Mouse (Mus musculus) thymus, postnatal 10 days (tissue): ENCODE results near the gene Klf2.
A peak's percentile ranks its signal among the peaks of the same experiment; 100 is the strongest.

Source experiments
- DNase-seq, 2 experiments: peaks; one replicate each; pipeline ENCODE4 v3.0.0; 2021; ENCODE audit warnings: low spot score in 2 of 2

Gene Klf2

DNA sequence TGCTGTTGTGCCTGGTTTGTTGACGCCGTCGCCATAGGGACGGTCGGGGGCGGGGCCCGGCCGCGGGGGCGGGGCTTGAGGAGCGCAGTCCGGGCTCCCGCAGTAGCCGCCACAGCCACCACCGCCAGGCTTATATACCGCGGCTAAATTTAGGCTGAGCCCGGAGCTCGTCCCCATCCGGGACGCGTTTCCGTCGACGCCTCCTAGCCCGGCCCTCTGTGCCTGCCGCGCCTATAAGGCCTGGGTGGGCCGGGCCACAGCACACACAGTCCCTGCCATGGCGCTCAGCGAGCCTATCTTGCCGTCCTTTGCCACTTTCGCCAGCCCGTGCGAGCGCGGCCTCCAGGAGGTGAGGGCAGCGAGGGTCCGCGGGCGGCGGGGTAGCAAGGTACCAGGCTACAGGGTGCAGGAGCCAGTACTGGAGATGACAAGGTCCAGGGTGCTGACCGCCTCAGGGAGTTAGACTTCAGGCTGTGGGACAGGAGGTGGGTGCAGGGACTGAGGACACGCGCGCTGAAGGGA is at the start of gene Klf2:
TSS of gene Klf2 (plus strand) at position 233 of the 522 bp plus-strand sequence.
- peak; percentile 86 to 91 for DNase-seq

DNA sequence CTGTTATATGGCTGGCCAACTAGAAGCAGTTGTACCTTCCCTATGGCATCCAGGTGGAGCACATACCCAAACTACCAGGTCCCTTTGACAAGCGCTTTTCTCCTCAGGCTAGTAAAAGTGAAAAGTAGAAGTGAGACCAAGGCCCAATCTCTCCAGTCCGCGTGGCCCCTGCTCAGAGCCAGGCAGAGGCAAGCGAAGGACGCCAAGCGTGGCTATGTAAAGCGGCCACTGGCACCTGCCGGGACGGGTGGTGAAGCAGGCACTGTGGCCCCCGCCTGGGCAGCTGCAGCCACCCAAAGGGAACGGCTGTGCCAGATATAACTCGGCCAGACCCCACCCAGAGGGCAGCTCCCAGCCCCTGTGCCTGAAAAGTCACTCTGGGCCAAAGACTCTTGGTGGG is 48.2 kb upstream of the Klf2 start:
- no peak for DNase-seq

DNA sequence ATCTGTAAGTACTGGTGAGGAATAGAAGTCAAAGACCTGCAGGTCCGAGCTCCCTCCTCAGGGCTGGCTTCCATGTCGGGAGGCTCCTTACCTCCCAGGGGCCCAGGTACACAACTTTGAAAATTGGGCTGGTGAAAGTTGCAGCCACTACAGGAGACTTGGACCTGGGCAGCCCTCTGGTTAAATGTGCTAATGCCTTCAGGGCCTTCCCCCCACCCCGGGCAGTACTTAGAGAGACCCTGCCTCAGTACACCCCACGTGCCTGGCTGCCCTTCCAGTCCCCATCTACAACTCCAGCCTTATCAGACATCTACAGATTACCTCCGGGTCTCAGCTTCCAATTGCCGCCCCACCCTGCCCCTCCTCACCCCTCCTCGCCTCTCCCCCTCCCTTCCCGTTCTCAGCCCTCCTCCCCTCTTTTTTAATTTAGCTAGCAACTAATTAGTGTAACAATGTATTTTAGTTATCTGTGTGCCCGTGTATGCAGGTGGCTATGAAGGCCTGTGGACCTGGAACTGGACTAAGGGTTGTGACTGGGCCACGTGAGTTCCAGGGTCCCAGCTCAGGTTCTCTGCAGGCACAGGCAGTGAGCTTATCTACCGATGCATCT is 47.7 kb upstream of the Klf2 start:
- no peak for DNase-seq

DNA sequence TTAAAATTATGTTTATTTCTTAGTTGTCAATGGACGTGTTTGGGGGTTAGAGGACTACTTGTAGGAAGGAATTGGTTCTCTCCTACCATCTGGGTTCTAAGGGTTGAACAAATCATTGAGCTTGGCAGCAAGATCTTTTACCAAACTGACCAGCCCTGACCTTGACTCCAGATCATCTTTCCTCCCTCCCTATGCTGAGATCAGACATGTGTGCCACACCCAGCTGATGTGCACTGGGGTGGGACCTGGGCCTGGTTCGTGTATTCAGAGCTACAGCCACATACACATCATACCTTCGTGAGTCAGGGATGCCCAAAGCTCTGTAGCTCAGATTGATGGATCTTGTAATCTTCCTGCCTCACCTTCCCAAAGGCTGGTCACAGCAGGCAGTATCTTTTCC is 47.1 kb upstream of the Klf2 start:
- DNase-seq = no peak

DNA sequence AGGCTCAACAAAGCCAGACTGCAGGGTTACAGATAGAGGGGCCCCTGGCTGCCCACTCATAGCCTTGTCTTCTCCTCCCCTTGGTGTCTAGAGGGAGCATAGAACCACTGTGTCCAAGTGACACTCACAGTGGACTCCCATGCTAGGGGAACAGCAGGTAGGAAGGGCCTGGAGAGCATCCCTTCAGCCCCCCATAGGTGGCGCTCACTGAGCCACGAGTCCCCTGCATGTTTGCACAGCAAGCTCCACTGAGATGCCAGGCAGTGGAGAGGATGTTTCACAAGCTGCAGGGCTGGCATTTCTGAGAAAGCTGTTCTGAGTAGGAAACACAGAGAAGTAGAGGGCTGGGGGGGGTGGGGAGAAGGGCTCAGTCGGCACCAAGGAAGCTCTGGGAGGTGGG is 46.5 kb upstream of the Klf2 start:
- DNase-seq = peak; percentile 75 to 83

DNA sequence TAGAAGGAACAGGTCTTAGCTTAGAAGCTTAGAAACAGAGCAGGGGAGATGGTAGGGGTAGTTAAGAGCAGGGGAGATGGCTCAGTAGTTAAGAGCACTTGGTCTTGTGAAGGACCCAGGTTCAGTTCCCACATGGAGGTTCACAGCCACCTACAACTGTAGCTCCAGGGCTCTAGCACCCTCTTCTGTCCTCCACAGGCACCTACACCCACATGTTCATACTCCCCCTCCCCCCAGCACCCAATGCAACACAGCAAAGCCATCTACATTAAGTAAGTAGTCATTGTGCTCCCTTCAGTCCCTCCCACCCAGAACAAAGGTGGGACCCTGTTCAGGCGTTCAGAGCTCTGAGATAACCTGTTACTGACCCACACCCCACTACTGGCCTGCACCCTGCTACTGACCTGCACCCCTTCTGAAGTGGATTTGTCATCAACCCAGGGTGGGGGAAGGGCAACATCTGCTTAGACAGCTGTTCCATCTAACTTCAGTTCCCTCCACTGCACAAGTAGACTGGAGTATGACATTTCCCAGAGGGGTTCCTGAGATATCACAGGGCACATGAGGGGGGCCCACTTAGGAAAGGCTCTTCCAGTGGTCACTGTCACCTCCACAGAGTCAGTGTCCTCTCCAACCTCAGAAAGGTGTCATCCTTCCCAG is 45.6 kb upstream of the Klf2 start:
- no peak for DNase-seq

DNA sequence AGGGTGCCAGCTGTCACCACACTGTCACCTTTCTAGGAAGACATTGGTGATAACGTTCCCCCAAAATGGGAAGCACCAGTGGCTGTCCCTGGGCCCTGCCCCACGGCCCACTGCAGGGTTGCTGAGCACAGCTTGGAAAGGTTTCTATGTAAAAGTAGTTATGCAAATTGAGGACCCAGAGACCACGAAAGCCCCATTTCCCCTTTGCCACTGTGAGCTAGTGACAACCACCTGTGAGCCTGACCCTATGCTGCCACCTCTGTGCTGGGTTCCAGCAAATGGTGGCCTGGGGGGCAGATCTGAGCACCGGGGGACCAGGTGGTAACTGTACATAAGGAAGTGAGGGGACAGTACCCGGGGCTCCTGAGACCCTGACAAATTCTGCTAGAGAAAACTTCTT is 45.0 kb upstream of the Klf2 start:
- DNase-seq = no peak

DNA sequence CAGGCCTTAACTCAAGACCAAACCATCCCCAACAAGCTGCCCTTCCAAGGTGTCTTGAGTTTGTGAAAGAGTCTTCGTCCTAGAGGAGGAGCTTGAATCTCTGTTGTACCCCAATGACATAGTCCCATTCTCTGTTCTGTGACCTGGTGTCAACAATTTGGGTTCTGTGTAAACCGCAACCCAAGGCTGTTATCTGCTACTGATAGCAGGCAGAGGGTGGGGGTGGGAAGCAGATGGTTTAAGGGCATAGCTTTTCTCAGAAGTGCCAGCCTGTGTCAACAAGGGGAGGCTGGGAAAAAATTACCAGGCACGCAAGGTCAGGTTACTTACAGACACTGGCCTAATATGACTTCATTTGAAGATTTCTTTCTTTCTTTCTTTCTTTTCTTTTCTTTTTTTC is 41.6 kb upstream of the Klf2 start:
- no peak for DNase-seq

DNA sequence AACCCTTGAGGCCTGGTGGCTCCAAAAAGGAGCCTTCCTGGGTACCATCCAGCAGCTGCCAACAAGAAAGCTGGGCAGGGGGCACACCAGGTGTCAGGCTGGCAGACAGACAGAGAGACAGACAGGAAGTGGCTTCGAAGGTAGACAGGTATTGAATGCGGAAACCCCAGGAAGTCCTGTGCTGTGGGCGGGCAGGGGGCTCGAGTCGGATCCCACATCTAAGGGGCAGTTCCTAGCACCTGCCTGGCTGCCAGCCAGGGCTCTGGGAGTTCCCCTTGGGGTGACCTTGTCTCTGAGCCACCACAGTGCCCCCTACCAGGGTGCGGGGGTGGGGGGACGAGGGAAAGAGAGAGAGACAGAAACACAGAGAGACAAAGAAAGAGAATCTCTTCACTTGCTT is 39.7 kb upstream of the Klf2 start:
- DNase-seq = peak; percentile 83 to 90

DNA sequence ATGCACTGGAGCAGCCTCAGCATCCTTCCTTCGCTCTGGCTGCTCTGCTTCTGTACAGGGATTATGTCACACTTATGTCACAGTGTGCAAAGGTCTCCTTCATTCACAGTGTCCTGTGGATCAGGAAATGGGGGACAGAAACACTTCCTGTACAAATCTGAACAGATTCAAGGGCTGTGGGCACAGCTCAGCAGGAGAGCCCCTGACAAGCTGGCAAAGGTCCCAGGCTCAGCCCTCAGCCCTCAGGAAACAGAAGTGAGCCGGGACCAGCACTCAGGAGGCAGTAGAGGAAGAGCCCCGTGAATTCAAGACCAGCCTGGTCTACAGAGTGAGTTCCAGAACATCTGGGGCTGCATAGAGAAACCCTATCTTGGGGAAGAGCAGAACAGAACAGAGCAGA is 37.2 kb upstream of the Klf2 start:
- DNase-seq = no peak

DNA sequence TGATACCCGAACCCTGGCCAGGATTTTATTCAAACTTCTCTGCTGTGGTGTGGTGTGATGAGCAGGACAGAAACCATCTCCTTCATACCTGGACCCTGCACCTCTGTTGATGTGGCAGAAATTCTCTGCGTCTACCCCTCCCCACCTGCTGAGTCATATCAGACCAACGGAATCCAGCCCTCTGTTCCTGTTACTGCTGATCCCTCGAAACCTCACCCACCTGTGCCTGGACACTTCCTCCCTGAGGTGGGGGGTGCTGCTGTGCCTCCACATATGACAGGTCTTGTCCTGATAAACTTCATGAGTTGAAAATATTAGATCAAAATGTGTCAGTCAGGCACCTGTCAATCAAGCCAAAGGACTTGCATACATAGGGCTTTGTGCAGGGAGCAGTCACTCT is 33.5 kb upstream of the Klf2 start:
- no peak for DNase-seq

DNA sequence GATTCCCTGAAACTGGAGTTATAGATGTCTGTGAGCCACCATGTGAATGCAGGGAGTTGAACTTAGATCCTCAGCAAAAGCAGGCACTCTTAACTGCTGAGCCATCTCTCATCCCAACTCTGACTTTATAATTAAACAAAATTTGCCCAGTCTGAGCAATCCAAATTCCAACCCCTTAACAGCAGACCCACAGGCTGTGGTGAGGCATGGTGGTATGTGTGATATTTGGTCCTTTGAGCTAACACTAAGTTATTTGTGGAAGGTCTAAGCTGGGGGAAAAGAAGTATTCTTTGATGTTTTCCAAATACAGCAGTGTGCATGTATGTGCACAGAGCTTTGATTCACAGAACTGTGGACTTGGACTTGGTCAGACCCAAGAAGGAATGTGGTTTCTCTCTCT is 29.8 kb upstream of the Klf2 start:
- DNase-seq = no peak

DNA sequence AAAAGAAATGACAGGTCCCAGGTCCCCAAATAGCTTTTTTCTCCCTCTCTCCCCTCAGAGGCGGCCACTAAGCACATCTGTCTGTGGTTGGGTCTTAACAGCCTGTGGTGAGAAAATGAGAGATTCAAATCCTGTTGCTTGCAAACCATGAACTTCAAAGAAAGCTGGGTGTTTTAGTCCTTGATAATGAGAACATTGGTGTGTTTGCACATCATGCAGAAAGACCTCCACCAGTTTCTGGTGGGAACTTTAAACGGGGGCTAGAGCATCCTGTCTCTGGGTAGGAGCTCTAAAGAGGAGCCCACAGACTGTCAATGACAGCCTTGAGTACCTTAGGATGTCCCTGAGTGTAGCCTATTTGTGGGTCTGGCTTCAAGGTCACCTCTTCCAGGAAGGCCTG is 27.7 kb upstream of the Klf2 start:
- no peak for DNase-seq

DNA sequence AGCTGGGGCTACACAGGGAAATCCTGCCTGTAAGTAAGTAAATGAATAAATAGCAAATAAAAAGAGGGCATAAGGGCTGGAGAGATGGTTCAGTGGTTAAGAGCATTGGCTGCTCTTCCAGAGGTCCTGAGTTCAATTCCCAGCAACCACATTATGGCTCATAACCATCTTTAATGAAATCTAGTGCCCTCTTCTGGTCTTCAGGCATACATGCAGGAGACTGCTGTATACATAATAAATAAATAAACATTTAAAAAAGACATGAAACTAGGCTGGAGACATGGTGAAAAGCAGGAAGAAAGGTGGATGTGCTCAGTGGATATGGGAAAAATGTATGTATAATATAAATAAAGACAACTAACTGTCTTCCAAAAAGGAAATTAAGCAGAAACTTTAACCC is 25.5 kb upstream of the Klf2 start:
- no peak for DNase-seq

DNA sequence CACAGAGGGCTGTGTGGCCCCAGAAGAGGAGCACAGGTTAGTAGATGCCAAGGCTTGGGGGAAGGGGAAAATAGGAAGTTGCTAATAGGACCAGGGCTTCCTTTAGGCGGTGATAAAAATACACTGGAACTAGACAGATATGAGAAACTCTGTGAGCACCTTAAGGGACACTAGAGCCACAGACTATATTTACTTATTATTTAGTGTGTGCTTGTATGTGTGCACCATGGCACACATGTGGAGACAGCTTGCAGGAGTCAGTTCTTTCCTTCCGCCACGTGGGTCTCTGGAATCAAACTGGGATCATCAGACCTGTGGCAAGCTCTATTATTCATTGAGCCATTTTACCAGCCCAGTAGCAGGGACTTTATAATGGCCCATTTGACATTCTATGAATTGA is 23.7 kb upstream of the Klf2 start:
- DNase-seq = no peak

DNA sequence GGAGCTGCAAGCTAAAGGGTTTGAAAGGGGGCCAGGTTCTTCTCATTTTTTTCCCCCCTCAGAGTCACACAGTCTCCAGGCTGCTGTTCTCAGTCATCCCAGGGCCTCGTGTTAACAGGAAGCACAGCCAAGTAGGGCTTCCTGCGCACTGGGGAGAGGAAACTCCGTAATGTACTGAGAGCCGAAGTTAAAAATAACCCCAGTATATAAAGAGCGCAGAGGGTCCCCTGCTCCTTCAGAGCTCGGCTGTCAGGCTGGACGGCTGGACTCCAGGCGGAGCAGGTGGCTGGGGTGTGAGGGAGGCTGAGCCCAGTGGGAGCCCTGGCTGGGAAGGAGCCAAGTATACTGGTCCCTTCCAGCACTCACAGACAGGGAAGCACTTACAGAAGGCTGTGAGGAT is 23.2 kb upstream of the Klf2 start:
- DNase-seq = peak in 1 of 2 experiments; percentile 33

DNA sequence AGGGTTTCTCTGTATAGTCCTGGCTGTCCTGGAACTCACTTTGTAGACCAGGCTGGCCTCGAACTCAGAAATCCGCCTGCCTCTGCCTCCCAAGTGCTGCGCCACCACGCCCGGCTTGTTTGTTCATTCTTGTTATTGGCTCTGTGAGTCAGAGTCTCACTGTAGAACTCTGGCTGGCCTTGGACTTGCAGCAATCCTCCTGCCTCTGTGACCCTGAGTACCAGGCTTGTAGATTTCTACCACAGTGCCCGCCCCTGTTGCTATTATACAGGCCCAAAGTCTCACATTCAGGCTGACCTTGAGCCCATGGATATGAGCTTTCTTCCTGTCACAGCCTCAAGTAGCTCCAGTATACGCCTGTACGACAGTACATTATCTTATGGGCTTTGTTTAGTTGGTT is 22.3 kb upstream of the Klf2 start:
- DNase-seq = no peak

DNA sequence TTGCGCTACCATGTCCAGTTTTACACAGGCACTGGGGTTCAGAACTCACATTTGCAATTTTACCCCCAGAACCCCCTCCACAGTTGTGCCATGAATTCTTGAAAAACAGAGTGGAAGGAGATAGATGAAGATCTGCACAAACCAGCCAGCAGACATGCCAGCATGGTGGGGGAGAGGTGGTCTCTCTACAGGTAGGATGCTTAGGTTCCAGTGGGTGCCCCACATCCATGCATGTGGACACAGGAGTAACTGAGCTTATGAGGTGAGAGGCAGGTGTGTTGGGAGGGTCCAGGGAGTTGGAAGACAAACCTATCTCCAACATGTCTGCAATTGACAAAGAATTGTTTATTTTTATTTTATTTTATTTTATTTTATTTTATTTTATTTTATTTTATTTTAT is 19.9 kb upstream of the Klf2 start:
- DNase-seq = no peak

DNA sequence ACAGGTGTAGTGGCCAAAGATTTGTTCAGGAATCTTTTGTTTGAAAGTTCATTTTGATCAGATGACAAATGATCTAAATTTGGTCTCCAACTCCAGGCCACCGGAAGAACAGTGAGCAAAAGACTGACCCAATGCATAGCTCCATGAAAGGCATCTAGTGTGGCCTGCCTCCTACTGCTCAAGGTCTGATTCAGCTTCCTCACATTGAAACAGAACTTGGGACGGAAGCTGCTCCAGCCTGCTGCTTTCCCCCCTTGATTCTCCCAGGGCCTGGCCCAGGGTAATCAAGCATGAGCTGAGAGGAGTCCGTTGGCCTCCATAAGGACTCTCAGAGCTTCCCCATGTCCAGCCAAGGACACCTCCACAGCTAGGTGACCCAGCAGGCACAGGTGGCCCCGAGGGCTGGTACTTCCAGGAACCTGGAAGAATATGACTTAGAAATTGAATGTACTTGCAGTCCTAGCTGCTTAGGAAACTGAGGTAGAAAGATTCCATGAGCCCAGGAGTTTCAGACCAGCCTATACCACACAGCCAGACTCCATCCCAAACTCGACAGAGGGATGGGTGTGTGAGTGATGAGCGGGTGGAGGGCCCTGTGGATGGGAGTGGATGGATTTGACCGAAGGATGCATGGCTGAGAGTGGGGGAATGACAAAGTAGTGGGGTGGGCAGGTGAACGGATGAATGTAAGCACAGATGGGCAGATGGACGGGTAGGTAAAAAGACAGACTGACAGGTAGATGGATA is 18.0 kb upstream of the Klf2 start:
- DNase-seq = no peak

DNA sequence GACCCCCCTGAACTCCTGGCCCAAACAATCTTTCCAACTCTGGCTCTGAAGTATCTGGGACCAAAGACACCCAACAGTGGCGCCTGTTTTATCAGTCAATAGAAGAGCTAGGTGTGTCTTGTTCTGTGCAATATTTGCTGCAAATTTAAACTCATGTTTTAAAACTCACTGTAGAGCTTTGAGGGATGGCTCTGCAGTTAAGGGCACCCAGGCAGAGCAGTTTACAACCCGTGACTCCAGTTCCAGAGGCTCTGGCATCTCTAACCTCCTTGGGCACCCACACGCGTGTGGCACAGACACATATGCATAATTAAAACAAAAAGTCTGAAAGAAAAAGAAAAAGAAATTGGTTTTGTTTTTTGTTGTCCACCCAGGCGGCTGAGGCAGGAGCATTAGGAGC is 17.3 kb upstream of the Klf2 start:
- no peak for DNase-seq

DNA sequence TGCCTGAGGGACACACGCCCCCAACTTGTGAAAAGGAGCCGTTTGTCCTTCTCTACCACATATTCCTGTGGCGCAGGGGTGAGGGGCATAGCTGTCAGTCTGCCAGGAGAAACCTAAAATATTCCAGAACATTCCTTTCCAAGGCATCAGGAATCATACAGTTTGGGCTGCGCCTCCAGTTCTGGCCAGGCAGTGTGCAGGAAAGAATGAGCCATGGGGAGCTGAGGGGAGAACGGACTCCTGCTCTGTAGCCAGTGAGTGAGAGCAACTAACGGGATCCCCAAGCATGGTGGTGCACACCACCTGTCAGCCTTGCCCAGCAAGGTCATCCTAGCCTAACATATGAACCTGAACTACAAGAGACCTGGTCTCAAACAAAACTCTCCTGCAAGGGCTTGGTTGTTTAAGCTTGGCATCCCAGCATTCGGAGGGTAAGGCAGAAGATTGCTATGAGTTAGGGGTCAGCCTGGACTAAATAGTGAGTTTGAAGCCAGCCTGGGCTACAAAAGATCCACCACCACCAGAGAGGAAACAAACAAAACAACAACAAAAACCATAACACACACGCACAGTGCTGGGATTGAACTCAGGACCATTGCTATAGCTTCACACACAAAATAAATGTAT is 15.7 kb upstream of the Klf2 start:
- no peak for DNase-seq

DNA sequence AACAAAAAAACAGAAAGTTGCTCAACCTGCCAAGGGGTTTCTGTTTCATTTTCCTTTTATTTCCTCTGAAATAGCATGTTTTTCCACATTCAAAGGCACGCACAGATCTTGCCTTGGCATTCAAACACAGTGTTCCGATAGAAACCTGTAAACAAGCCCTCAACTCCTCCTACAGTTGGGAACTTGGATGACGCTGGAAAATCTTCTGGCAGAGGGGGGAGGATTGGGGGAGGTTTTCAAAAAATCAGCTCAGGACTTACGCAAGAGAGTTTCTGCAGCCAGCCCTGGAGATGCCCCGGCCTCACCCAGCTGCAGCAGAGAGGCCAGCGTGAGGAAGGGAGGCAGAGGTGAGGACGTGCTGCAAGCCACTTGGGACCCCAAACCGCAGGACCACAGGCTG is 15.2 kb upstream of the Klf2 start:
- no peak for DNase-seq
